Mouse (Mus musculus) layer of hippocampus, adult 2 months (tissue): Measurements from ENCODE around the gene Mindy4. TPM values are rescaled to one million over a fixed set of nuclear protein-coding genes. Genes with fewer than 3 reads are reported as not detected.
A peak's percentile ranks its signal among the peaks of the same experiment; 100 is the strongest.

ENCODE experiments used
- DNase-seq, 2 experiments: peaks; one replicate each; pipeline ENCODE4 v3.0.0; 2022; ENCODE audit warnings: low spot score in 2 of 2
- H3K27ac ChIP-seq: fragments of 200-600 bp; 2 replicates; pipeline ENCODE4 v1.8.1; 2022
- H3K4me3 ChIP-seq: fragments of 200-600 bp; 2 replicates; pipeline ENCODE4 v1.8.1; 2022; ENCODE audit warnings: mild to moderate bottlenecking
- CTCF ChIP-seq: fragments of 200-600 bp; conservative IDR thresholded peaks from 2 replicates; pipeline ENCODE4 v1.8.1; 2022; ENCODE audit warnings: antibody characterized with exemption, mild to moderate bottlenecking, moderate library complexity
- total RNA-seq, 2 experiments: library from RNA; stranded (reverse); gene quantifications; 2 replicates each; pipeline ENCODE4 v1.2.3; 2021

Gene Mindy4
- total RNA-seq, 2 experiments from 2014 or later = 13.0 to 14.5 TPM

DNA sequence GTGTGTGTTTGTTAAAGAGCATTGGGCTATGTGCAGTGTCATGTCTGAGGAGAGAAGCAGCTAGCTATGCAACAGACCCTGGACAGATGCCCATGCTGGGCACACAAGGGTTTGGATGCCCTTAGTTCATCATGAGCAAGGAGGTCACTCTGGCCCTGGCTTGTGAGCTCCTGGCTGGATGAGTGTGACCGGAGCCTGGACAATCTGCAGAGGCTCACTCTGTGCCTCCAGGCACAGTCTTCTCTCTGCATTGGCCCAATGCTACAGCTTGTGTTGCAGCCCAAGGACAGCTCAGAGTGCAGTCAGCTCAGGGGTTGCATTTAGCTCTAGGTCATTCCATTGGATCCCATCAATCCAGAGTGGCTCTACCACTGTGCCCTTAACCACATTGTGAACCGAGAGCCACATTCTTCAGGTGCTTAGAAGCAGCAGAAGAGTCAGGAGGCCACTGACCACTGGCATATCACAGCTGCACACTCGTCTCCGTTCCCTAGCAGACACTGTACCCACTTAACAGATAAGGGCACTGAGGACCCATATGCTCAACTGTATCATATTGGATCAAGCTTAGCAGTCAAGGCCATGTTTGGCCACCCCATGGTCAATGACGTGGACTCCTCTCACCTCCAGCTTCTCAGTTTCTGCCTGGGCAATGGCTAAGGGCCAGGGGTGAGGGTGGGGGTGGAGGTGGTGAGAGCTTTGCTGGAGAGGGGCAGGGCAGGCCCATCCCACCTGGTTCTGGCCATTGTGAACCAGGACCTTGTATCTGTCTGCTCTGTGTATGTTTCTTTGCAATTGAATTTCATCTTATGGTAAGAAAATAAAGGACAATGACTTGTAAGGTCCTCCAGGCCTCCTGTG, 144.8 kb downstream of the Mindy4 start:
- no peak overlapping the region for H3K27ac ChIP-seq
- no peak for DNase-seq
- H3K4me3 ChIP-seq = no peak overlapping the region
- no peak for TF ChIP-seq CTCF

DNA sequence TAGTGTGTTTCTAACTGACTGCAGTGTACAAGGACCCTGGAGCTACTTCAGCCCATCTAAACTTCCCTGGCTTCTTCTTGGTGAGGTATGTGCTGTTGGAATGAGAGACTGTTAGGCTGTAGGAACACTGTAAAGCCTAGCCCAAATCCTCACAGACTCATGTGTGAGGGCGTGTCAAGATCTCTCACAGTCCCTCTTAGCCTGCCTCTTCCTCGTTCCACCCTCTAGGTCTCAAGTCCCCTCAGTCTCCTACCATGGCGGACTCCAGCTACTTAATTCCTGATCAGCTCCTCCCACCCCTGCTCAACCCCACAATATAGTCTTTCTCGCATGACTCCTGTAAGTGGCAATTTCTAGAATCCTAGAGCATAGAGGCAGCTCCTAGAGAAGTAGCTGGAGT, 146.0 kb downstream of the Mindy4 start:
- TF ChIP-seq CTCF = no peak
- Histone ChIP-seq H3K4me3 (no peak overlapping the region), H3K27ac (no peak overlapping the region)
- no peak for DNase-seq

DNA sequence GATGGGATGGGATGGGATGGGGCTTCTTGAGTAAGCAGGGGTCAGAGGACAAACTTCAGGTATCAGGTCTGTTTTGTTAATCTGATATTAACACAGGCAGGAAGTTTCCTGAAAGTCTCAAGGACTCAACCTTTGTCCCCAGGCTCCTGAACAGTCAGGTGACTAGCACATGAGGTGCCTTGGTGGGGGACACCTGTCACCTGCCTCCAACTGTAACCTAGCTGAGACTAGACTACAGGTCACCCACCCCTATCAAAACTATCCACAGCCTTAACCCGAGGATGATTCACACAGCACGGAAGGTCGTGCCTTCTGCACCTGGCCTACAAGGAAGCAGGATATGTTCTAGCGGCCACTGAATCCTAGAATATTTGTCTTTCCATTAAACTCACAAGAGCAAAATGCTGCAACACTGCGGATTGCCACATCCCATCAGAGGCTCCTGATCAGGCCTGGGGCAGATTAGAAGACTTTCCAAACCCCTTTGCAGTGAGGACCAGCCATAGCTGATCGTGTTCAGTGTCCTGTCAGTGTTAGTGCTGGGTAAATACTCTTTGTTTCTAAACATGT, 147.3 kb downstream of the Mindy4 start:
- TF ChIP-seq CTCF = no peak
- Histone ChIP-seq H3K4me3 (no peak overlapping the region), H3K27ac (no peak overlapping the region)
- no peak for DNase-seq

DNA sequence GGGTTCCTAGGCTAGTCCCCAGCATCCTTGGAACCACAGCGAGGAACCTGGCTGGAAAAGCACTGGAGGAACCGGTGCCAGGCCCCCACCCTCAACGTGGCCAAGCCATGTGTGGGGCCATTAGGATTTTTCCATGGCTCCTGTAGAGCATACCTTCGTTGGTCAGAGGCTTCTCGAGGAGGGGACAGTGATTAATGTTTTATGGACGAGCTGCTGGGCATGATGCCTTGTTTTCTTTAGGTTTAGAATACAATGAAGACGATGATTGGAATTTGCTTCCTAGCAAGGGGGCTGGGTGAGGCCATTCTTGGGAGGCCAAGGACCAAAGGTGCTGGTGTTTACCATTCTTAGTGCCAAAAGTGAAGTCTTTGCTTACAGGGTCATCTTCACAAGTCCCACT, 148.5 kb downstream of the Mindy4 start:
- TF ChIP-seq CTCF = no peak
- DNase-seq = no peak

DNA sequence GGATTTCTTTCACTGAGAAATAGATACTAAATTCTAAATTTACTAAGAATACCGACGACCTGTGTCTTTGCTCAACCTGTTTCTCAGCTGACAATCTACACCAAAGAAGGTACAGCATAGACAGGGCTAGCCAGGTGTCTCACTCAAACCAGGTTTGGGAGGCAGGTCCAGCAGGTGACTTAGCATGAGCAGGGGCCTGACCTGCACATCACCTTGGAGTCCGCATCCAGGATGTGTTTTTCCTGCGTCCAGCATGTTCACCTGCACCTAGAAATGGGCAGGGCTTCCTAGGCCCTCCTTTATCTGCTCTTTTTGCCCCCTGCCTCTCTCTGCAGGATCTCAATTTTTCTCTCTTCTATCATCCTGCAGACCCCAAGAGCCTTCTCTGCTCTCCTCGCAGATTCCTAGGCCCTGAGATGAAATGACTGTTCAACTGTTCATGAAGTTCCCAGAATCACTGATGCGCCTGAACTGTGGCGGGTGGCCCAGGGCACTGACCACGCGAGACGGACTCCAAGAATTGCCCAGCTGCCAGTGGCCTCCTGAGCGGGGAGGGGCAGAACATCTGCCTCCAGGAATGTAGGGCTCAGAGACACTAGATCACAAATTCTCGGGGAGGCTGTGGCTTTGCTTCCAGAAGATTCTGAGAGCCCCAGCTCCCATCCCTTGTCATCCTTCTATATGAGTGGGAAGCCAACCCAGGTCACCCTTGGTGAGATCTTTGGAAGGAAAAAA, 150.7 kb downstream of the Mindy4 start:
- no peak overlapping the region for H3K27ac ChIP-seq
- no peak for TF ChIP-seq CTCF
- DNase-seq = no peak

More for the DNA sequence above, 148.5 kb downstream of the Mindy4 start:
- no peak overlapping the region for H3K27ac ChIP-seq
- no peak overlapping the region for H3K4me3 ChIP-seq

DNA sequence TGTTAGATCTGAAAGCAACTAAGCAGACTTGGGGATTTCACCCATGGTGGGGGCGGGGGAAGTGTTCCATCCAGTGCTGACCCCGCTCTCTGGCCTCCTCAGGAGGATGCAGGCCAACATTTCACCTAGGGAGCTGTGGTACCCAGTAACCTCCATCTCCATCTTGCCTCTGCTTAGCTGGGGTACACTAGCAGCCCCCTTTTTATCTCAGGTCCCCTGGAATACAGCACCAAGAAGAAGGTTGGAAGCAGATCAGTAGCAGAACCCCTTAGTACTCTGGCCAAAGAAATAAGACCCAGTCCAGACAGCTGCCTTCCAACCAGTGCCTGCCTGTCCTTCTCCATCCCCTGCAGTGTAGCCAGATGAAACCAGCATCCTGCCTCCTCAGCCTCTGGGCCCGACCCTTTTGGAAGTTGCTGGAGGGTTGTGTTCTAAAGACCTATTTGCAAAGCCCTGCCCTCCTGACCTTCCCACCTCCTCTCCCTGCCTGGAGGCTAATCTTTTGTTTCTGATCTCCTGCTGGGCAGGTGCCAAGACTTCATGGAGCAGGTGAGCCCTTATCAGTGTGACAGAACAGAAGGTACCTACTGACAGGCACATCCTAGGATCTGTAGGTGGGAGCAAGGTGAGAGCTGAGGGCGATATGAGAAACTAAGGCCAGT, 151.4 kb downstream of the Mindy4 start:
- DNase-seq = no peak
- H3K4me3 ChIP-seq = no peak overlapping the region
- TF ChIP-seq CTCF = no peak
- no peak overlapping the region for H3K27ac ChIP-seq

More for the DNA sequence above, 150.7 kb downstream of the Mindy4 start:
- no peak overlapping the region for H3K4me3 ChIP-seq

DNA sequence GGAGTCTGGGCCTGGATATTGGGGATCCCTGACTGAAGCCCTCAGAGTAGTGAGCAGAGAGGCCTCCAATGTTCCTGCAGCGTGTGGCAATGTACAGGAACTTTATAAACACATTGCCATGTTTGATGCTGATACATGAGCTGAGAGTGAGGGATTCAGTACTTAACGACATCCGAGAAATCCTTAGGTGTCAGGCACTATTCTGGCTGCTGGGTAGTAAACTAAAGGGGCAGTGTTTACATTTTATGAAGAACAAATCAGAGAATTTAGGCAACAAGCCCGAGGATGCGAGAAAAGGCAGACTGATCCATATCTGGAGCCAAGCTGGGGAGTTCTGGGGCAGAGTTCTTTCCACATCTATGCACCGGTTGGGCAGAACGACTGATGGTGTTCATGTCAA, 152.4 kb downstream of the Mindy4 start:
- no peak for DNase-seq
- no peak for TF ChIP-seq CTCF
- Histone ChIP-seq H3K4me3 (no peak overlapping the region), H3K27ac (no peak overlapping the region)

DNA sequence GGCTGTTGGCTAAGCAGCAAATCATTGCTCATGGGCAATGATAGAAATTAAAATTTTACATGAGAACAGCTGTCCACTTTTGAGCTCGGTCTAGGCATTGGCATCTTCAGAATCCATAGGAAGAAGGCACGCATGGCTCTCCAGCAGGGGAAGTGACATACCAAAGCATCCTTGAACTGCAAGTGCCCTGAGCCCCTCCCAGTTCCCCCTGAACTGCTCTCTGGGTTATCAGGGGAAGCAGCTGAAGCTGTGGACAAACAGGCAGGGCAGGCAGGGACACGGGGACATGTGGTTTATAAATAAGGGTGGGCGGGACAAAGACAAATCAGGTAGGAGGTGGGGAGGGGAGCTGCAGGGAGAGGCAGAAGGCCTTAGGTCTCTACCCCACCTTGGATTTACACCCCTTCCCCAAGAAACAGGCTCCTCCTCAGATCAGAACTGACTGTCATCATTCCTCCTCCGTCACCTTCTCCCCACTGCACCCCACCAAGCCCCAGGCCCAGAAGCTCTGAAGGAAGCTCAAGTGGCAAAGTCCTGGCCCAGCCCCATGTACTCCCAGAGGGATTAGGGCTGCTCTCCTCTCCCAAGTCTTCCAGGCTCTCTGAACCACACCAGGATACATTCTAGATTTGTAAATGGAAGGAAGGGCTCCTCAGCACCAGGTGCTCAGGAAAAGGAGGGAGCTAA, 153.0 kb downstream of the Mindy4 start:
- H3K27ac ChIP-seq = no peak overlapping the region
- H3K4me3 ChIP-seq = no peak overlapping the region
- no peak for TF ChIP-seq CTCF
- DNase-seq = no peak

DNA sequence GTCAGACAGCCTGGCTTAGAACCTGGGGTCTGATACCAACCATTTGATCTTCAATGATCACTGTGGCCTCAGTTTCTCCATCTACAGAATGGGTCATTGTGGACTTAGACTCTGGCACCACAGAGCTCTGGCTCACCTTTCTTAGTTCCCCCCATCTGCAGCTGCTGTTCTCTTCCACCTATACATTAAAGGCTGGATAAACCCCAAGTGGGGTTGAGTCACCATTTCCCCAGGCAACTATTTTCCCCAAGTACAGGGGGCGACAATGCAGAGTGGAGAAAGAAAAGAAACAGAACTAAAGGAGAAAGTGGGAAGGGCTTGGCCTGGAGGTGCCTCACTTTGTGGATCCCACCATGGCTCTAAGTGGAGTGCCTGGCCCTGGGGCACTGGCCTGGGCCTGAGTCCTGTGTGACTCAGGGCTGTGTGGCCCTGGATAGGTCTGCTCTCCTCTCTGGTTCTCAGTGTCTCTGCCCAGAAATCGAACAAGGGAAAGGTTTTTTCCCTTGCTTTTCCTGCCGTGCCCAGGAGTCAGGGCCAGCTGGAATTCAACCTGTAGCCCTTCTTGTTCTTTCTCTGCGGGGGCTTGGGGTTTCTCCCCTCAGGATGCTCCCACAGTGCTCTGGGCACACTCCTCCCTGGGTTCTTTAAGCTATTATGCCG, 153.9 kb downstream of the Mindy4 start:
- H3K27ac ChIP-seq = no peak overlapping the region
- no peak for DNase-seq
- no peak overlapping the region for H3K4me3 ChIP-seq
- no peak for TF ChIP-seq CTCF

DNA sequence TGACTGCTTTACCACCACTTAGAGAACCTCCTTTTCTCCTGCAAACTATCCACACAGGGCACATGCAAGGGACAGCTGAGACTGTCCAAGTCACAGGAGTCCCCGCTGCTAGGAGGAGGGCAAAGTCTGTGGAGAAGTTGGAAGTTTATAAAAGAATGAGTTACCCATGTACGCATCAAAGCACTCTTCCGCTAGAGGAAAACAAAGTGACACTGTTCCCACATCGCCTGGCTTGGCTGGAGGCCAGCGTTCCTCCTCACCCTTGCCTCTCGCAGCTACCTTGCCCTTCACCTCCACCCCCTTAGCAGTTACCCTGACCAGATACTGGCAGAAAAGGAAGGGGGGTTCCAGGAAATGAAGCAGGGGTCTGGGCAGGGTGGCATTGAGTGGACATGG, 154.5 kb downstream of the Mindy4 start:
- Histone ChIP-seq H3K27ac (no peak overlapping the region), H3K4me3 (no peak overlapping the region)
- no peak for TF ChIP-seq CTCF
- no peak for DNase-seq

DNA sequence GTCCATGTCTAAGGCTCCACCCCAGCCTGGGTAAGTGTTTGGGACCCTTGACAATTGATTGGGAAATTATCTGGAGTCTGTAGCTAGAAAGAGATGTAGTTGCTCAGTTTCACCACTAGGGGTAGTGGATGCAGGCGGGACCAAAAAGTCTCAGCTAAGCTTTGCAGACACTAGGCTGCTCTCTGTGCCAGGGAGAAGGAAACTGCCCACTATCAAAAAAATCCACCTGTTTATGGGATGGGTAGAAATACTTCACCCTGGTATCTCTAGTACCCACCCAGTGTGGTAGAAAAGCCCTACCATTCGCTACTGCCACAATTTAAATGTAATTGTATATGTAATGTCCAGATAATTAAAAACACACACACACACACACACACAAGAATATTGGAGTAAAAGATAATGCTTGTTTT, 155.6 kb downstream of the Mindy4 start:
- no peak overlapping the region for H3K27ac ChIP-seq
- H3K4me3 ChIP-seq = no peak overlapping the region
- peak; percentile 85 for TF ChIP-seq CTCF
- no peak for DNase-seq

DNA sequence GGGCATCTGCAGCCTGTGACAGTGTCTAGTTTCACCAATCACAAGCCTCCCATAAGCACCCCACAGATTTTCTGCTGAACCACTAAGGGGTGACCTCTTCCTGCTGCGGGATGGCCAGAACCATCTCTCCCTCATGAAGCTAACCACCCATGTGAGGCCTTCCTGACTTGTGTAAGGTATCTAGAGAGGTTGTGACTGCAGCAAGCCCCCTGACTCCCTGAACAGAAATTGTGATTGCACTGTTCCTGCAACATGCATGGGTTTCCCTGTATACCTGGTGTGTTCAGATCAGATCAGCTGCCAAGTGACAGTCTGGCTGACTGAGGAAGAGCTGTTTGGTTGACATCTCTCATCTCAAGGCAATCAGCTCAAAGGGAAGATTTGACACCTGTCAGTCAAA, 159.5 kb downstream of the Mindy4 start:
- DNase-seq = no peak
- Histone ChIP-seq H3K4me3 (no peak overlapping the region), H3K27ac (no peak overlapping the region)
- TF ChIP-seq CTCF = no peak
